Mouse (Mus musculus) gastrocnemius, adult 2 months (tissue): ENCODE measurements around the gene Bspry. TPM values are rescaled to one million over a fixed set of nuclear protein-coding genes. Genes with fewer than 3 reads are reported as not detected.
A peak's percentile ranks its signal among the peaks of the same experiment; 100 is the strongest.

Experiments used
- DNase-seq: peaks from one replicate; pipeline ENCODE4 v3.0.0; 2022
- H3K27ac ChIP-seq: fragments of 200-600 bp; 2 replicates; pipeline ENCODE4 v1.8.1; 2022; ENCODE audit warnings: mild to moderate bottlenecking
- H3K4me3 ChIP-seq: fragments of 200-600 bp; 2 replicates; pipeline ENCODE4 v1.8.1; 2022; ENCODE audit warnings: mild to moderate bottlenecking, moderate library complexity
- CTCF ChIP-seq: fragments of 200-600 bp; IDR thresholded peaks from 2 replicates; pipeline ENCODE4 v1.8.1; 2022; ENCODE audit warnings: antibody characterized with exemption, mild to moderate bottlenecking, moderate library complexity
- intact Hi-C: fragments of 180-260 bp; cut with DNase I; formaldehyde crosslinking; loops from one replicate; pipeline ENCODE4 v1.15.1; 2025
- total RNA-seq, 2 experiments: library from RNA; stranded (reverse); gene quantifications; 2 replicates each; pipeline ENCODE4 v1.2.3; 2021

Gene Bspry
- total RNA-seq, 2 experiments from 2014 or later: not detected

DNA sequence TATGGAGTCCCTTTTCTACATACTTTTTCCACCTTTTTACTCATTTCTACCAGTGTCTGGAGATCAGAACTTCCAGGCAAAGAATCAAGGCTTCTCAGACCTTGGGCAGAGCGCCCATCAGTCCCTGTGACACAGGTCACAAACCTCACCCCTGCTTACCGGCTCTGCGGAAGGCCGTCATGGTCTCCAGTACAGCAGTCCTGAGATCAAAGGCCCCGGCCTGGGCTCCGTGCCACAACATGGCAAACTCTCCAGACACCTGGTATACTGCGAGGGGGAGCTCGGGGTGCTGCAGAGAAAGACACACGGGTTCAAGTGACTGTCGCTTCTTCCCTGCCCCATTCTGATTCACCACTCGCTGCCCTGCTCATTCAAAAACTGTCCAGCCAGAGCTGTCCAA lies 30.1 kb downstream of the Bspry start:
- intact Hi-C loops: loop anchor here (5.0 kb wide), 1 partner anchor 168 kb away; no protein-coding TSS in a partner anchor
- Histone ChIP-seq H3K27ac (no peak overlapping the region), H3K4me3 (no peak overlapping the region)
- DNase-seq: peak; percentile 44
- no peak for TF ChIP-seq CTCF

DNA sequence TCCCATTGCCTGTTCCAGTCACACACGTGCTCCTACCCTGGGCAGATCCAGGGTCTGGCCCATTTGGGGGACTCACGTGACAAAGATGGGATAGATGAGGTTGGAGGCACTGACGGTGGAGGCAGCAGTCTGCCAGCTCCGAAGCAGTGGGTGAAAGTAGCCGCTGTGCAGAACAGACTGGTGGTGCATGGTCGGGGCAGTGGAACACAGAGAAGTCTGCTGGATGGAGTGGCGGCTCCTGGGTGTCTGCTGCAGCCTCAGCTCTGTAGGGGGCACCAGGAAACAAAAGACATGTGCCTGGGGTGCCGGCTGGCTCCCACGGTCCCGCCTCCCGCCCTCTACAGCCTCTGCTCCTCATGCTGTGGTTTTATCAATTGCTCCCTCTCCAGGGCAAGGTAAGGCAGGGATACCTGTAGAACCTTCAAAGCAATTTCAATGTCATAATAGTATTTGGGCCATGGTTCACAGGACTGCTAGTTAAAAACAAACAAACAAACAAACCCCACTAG lies 34.2 kb downstream of the Bspry start:
- no peak overlapping the region for H3K4me3 ChIP-seq
- H3K27ac ChIP-seq: no peak overlapping the region
- intact Hi-C loops: no loop called here
- TF ChIP-seq CTCF: no peak
- no peak for DNase-seq

DNA sequence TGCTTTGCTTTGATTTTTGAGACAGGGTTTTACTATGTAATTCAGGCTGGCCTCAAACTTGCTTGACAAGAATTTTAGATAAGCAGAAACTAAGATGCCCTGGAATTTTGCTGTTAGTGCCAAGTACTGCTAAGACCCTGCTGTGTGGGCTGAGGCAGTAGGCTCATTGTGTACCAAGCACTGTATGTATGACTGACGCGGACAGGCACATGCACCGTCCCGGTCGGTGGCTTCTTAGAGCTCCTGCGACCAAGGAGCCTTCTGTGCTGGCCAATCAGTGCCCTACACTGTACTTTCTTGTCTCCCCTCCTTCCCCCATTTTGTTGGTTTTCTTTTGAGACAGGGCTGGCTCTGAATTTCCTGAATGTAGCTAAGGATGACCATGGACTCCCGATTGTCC lies 35.1 kb downstream of the Bspry start:
- intact Hi-C loops: no loop called here
- Histone ChIP-seq H3K4me3 (no peak overlapping the region), H3K27ac (peak overlapping the region; percentile 72)
- no peak for DNase-seq
- no peak for TF ChIP-seq CTCF

DNA sequence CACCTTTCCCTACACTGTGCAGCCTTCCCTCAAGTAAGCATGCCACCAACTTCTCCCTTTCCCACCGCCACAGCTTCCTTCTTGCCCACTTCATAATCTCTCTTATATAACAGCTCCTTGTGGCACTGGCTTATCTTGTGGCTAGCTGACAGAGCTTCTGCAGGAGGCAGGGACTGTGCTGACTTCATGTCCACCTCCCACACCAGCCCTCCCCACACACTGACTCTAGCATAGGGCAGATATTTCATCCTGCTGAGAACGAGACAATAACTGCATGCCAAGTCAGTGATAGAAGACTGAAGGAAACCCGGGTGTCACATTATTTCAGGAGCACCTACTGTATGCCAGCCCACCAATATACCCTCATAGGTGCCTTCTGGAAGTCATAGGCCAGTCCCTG lies 35.6 kb downstream of the Bspry start:
- DNase-seq: no peak
- TF ChIP-seq CTCF: no peak
- Histone ChIP-seq H3K4me3 (no peak overlapping the region), H3K27ac (peak overlapping the region; percentile 72)
- intact Hi-C loops: no loop called here

DNA sequence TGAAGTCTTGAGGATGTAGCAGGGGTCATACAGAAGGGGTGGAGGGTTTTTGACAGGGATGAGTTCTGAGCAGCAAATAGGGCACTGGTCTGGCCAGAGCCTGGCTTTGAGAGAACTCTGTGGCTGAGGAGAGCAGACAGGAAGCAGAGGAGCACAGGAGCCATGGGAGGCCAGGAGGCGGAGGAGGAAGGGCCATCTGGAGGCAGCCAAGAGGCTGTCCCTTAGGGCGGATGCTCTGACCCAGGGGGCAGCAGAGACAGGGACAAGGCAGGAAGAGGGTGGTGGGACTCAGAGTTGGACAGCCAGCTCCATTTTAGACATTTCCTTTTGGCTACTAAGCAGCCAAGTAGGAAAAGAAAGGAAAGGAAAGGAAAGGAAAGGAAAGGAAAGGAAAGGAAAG lies 36.2 kb downstream of the Bspry start:
- DNase-seq: peak; percentile 51
- no peak; the same call in 1 of the 2 replicates for TF ChIP-seq CTCF
- H3K27ac ChIP-seq: peak overlapping the region; percentile 72
- H3K4me3 ChIP-seq: no peak overlapping the region; the same call in 1 of the 2 replicates
- intact Hi-C loops: no loop called here

DNA sequence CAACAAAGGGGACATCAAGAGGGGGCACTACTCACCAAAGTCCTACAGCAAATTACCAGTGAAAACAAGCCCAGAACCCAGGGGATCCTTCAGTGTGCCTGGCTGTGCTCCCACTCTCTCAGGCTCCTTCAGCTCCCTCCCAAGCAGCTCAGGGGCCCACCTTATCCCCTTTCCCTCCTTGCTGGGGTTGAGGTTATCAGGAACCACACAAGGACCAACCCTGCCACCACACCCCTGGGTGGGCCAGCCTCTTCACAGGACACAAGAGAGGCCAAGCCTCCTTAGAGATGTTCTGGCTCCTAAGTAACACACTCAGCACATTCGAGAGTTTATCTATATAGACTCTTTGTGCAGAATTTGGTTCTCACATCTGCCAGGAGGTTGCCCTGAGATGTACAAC lies 36.7 kb downstream of the Bspry start:
- H3K4me3 ChIP-seq: no peak overlapping the region
- intact Hi-C loops: no loop called here
- DNase-seq: no peak
- H3K27ac ChIP-seq: peak overlapping the region; percentile 72
- no peak for TF ChIP-seq CTCF

DNA sequence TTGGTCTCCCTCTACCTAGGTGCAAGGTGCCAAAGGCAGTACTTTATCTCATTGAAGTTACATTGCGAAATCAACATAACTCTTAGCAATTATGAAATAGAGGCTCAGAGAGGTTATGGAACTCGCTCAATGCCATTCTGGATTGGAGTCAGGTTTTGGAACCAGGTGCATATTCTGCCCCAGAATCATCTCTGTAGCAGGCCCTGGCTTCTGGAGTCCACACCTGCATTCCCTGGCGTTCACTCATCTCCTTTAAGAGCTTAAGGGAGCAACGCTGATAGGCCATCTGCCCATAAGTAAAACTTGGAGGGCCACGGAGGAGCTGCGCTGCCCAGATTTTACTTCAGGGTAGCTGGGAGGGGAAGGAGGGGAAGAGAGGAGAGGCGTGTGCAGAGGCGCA lies 37.2 kb downstream of the Bspry start:
- Histone ChIP-seq H3K4me3 (no peak overlapping the region), H3K27ac (peak overlapping the region; percentile 72)
- no peak for DNase-seq
- TF ChIP-seq CTCF: no peak
- intact Hi-C loops: no loop called here

DNA sequence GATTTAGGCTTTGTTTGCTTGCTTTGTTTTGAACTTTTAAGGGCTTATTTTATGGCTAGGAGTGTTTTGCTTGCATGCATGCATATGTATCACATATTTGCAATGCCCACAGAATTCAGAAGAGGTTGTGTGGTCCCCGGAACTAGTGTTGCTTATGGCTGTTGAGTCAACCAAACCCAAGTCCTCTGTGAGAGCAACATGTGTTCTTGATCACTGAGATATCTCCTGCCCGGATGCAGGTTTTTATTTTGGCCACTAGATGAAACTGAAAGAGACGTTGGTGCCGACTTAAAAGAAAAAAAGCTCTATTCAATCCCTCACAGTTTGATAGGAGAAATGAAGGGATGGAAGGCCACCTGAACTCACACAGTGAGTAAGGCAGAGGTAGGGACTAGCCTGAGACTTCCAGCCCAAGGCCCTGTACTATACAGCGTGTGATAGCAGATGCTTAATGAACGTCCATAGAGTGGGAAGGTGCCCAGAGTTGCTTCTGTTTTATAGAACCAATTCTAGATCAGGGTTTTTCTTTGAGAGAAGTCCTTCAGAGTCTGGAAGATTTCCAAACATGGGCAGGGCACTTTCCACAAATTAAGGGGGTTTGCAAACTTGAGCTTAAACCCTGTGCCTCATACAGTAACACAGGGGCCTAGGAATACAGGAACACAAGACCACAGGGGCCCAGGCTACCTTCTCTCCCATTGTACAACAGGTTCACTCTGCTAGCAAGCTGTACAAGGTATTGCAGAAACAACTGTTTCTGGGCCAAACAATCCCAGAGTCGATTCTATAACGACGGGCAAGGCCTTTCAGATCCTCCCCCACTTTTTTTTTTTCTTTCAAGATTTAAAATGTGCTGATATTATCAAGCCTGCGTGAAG lies 37.9 kb downstream of the Bspry start:
- no peak overlapping the region for H3K4me3 ChIP-seq
- intact Hi-C loops: no loop called here
- no peak for TF ChIP-seq CTCF
- DNase-seq: no peak
- H3K27ac ChIP-seq: peak overlapping the region; percentile 95; the same call in 1 of the 2 replicates

DNA sequence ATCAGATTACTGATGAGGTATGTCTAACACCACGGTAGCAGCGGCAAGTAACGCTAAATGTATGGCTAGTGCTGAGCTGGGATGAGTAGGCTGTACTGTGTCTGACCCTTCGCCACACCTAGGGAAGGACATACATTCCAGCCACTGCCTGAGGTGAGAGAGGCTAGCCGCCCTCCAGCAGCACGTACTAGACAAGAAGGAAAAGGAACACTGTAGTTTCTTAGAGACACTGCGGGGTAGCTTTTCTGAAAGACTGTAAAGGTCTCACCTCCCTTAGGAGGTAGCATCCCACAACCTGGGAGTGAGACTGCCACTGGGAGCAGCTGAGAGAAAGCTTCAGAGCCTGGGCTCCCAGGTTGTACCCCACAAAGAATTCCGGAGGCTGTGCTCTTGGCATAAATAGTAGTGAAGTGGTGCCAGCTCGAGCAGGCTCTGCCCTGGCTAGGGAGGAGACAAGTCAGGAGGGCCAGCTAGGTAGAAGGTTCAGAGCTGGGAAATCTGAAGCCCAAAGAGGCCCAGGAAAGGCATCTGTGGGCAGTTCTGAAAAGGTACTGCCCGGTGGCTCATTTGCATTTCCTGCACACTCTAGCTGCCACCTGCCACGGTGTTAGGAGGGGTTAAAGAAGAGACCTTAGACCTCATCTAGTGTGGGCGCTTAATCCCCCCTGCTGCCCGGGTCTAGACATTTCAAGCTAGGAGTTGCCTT lies 38.7 kb downstream of the Bspry start:
- peak; percentile 50 for DNase-seq
- no peak for TF ChIP-seq CTCF
- Histone ChIP-seq H3K4me3 (peak overlapping the region; percentile 85), H3K27ac (peak overlapping the region; percentile 95)
- intact Hi-C loops: no loop called here

DNA sequence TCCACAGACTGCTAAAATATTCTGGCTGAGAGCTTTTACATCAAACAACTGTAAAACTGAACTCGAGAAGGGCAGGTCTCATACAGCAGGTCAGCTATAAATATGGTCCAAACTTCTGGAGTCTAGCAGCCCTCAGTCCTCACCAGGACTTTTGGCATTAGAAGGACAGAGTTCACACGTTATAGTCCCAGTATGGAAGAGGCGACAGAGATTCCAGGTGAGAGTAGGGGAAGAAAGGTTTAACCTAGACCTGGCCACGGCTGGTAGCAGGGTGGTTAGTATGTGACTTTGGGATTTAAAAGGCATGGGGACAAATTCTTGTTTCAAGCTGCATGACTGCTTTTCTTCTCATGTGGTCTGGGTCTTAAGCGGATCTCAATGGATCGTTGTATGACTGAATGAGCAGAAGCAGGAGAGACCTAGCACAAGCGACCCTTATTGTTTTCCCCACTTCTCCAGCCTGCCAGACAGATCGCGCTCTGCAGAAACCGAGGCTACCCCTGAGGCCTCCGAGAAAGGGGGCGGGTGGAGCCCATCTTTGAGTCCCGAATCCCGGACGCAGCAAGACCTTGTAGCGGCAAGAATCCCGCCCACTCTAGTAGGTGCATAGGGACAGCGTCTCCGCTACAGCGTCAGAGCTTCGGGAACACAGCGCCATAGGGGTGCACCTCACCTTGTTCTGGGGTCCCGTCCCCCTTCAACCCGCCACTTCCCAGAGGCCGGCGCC lies 39.4 kb downstream of the Bspry start:
- no peak for DNase-seq
- peak overlapping the region; percentile 85 for H3K4me3 ChIP-seq
- peak overlapping the region; percentile 95 for H3K27ac ChIP-seq
- intact Hi-C loops: no loop called here
- TF ChIP-seq CTCF: no peak

DNA sequence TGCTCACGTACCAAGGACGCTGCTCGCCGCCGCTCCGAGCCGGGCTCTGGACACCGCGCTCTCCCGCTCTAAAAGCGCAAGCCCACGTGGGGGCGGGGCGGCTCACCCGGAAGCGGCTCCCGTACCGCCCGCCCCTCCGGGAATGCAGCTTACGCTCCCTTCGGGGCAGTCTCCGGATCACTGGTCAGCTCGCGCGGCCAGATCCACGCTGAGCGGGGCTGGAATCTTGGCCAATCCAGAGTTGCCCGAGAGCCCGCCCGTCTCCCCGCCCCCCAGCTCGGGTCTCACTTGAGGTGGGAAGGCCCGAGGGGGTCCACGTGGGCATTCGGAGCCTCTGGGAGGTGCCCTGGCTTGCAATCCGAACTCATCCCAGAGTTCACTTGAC lies 40.0 kb downstream of the Bspry start, which contains the start of gene Alad:
TSS of gene Alad (minus strand) at position 70 of the 385 bp plus-strand sequence.
- Histone ChIP-seq H3K4me3 (peak within 1 kb of the TSS; percentile 85), H3K27ac (peak within 1 kb of the TSS; percentile 95)
- peak; percentile 93 for DNase-seq
- intact Hi-C loops: loop anchor here (5.0 kb wide), 1 partner anchor 113 kb away; the partner anchor contains the start of genes Cdc26 and Prpf4
- TF ChIP-seq CTCF: no peak

DNA sequence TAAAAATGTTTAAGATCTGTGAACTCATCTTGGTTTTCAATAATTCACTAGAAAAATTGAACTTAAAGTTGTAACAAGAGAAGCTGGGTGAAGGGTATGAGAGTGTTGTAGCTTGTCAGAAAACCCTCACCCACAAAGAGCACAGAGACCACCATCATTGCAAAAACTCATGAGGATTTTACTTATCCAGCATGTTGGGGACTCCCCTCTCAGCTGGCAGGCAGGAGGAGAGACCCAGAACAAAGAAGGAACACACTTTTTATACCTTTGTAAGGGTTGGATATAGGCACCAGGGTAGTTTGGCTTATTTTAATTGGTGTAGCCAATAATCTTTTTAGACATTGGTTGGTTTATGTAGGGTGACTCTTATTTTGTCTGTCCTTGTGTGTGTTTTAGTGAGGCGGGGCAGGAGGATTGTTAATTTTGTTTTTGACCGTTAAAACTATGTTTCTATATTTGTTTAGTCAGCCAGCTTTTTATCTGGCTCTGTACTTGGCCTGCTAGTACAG lies 41.1 kb downstream of the Bspry start:
- intact Hi-C loops: loop anchor here (5.0 kb wide), 1 partner anchor 114 kb away; the partner anchor contains the start of genes Cdc26 and Prpf4
- DNase-seq: no peak
- Histone ChIP-seq H3K27ac (peak overlapping the region; percentile 95; the same call in 1 of the 2 replicates), H3K4me3 (no peak overlapping the region)
- no peak for TF ChIP-seq CTCF
